Mouse (Mus musculus) kidney, adult 2 months (tissue): ENCODE results near the gene Lrrc15. TPM values are rescaled to one million over a fixed set of nuclear protein-coding genes. Genes with fewer than 3 reads are reported as not detected.

Source experiments
- DNase-seq: peaks from one replicate; pipeline ENCODE4 v3.0.0; 2021
- H3K27ac ChIP-seq: fragments of 200-500 bp; 2 replicates; pipeline ENCODE4 v1.5.1; 2012; ENCODE audit warnings: low read depth, low read length, control low read depth, inconsistent platforms; ENCODE audit not compliant: insufficient read depth
- H3K27me3 ChIP-seq: fragments of 200-500 bp; replicated peaks from 2 replicates; pipeline ENCODE4 v1.6.1; 2012; ENCODE audit warnings: mild to moderate bottlenecking, moderate library complexity, low read length, inconsistent platforms; ENCODE audit not compliant: control insufficient read depth, insufficient read depth
- H3K36me3 ChIP-seq: fragments of 200-500 bp; 2 replicates; pipeline ENCODE4 v1.6.1; 2012; ENCODE audit warnings: mild to moderate bottlenecking, moderate library complexity, low read length, inconsistent platforms; ENCODE audit not compliant: control insufficient read depth, insufficient read depth
- H3K4me1 ChIP-seq: fragments of 200-500 bp; 2 replicates; pipeline ENCODE4 v1.6.1; 2011; ENCODE audit warnings: low read length; ENCODE audit not compliant: control insufficient read depth, insufficient read depth
- H3K4me3 ChIP-seq: fragments of 200-500 bp; 2 replicates; pipeline ENCODE4 v1.5.1; 2011; ENCODE audit warnings: mild to moderate bottlenecking, low read depth, low read length, control low read depth; ENCODE audit not compliant: insufficient read depth
- CTCF ChIP-seq: fragments of 200-500 bp; conservative IDR thresholded peaks from 2 replicates; pipeline ENCODE4 v1.5.1; 2011; ENCODE audit warnings: low read depth, mild to moderate bottlenecking, control low read depth, low read length, moderate library complexity, mixed read lengths; ENCODE audit not compliant: insufficient read depth, insufficient read length
- POLR2A ChIP-seq: fragments of 200-500 bp; IDR thresholded peaks from one replicate; pipeline ENCODE4 v1.6.1; 2011; ENCODE audit warnings: low read depth, low read length, control low read depth
- WGBS: fragments of 180-500 bp; shearing (Covaris S2); methylation state at CpG from one replicate; pipeline ENCODE4 v1.1.7; 2018; 5-methylcytosine and 5-hydroxymethylcytosine counted together
- polyA plus RNA-seq: library from polyadenylated mRNA; depleted of rRNA; stranded (reverse); fragments of >200 nt; gene quantifications from 2 replicates; pipeline ENCODE4 v1.2.3, GENCODE M21; 2012

The Lrrc15 gene
- polyA plus RNA-seq, 1 experiment: not detected

- peak overlapping the region; percentile 39 for H3K4me3 ChIP-seq
- H3K36me3 ChIP-seq: no peaks in the 10 kb centered on the region
- no peak overlapping the region for H3K27ac ChIP-seq
- no peaks in the 10 kb centered on the region for H3K27me3 ChIP-seq
- TF ChIP-seq CTCF (no peak), POLR2A (no peak)
- 22% methylated on average over 29 of the region's 29 CpGs for WGBS
- no peak for DNase-seq
- peaks cover 3% of the 10 kb centered on the region; the same call in 1 of the 2 replicates for H3K4me1 ChIP-seq
Observed at GRCm38 (mm10) chr16:30307961-30308615, 25.0 kb upstream of the Lrrc15 start.

- WGBS: 70% methylated on average over 12 of the region's 12 CpGs
- Histone ChIP-seq H3K27me3 (no peaks in the 10 kb centered on the region), H3K4me1 (peaks cover 3% of the 10 kb centered on the region; the same call in 1 of the 2 replicates), H3K36me3 (no peaks in the 10 kb centered on the region), H3K27ac (no peak overlapping the region), H3K4me3 (no peak overlapping the region)
- TF ChIP-seq CTCF (no peak), POLR2A (no peak)
- no peak for DNase-seq
Observed at GRCm38 (mm10) chr16:30307306-30307705, 24.2 kb upstream of the Lrrc15 start.

- Histone ChIP-seq H3K27ac (no peak overlapping the region), H3K4me1 (peaks cover 3% of the 10 kb centered on the region; the same call in 1 of the 2 replicates), H3K4me3 (no peak overlapping the region), H3K27me3 (no peaks in the 10 kb centered on the region), H3K36me3 (no peaks in the 10 kb centered on the region)
- no peak for DNase-seq
- no peak for TF ChIP-seq POLR2A
- no peak for TF ChIP-seq CTCF
- 91% methylated on average over 4 of the region's 4 CpGs for WGBS
Observed at GRCm38 (mm10) chr16:30306102-30306501, 23.0 kb upstream of the Lrrc15 start.

- no peak for TF ChIP-seq POLR2A
- TF ChIP-seq CTCF: no peak
Observed at GRCm38 (mm10) chr16:30304236-30304635, 21.2 kb upstream of the Lrrc15 start.

GRCm38 (mm10) chr16:30303411-30303810 lies 20.4 kb upstream of the Lrrc15 start:
- DNase-seq: no peak
- H3K36me3 ChIP-seq: no peaks in the 10 kb centered on the region
- no peak for TF ChIP-seq CTCF
- TF ChIP-seq POLR2A: no peak
- H3K27me3 ChIP-seq: no peaks in the 10 kb centered on the region
- 64% methylated on average over 2 of the region's 2 CpGs for WGBS
- H3K4me3 ChIP-seq: no peak overlapping the region
- H3K4me1 ChIP-seq: no peaks in the 10 kb centered on the region
- no peak overlapping the region for H3K27ac ChIP-seq

More at GRCm38 (mm10) chr16:30304236-30304635, 21.2 kb upstream of the Lrrc15 start:
- Histone ChIP-seq H3K4me1 (no peaks in the 10 kb centered on the region), H3K27me3 (no peaks in the 10 kb centered on the region), H3K4me3 (no peak overlapping the region), H3K27ac (no peak overlapping the region), H3K36me3 (no peaks in the 10 kb centered on the region)
- DNase-seq: no peak
- 31% methylated on average over 5 of the region's 5 CpGs for WGBS

GRCm38 (mm10) chr16:30302686-30303085 lies 19.6 kb upstream of the Lrrc15 start:
- Histone ChIP-seq H3K27ac (no peak overlapping the region), H3K36me3 (no peaks in the 10 kb centered on the region), H3K4me1 (no peaks in the 10 kb centered on the region), H3K4me3 (no peak overlapping the region), H3K27me3 (no peaks in the 10 kb centered on the region)
- no peak for DNase-seq
- TF ChIP-seq POLR2A (no peak), CTCF (no peak)
- WGBS: 89% methylated on average over 6 of the region's 6 CpGs

- TF ChIP-seq CTCF: no peak
- no peak for TF ChIP-seq POLR2A
- 57% methylated on average over 10 of the region's 10 CpGs for WGBS
- Histone ChIP-seq H3K27me3 (no peaks in the 10 kb centered on the region), H3K27ac (no peak overlapping the region), H3K4me1 (no peaks in the 10 kb centered on the region), H3K4me3 (no peak overlapping the region), H3K36me3 (no peaks in the 10 kb centered on the region)
- DNase-seq: no peak
Observed at GRCm38 (mm10) chr16:30299711-30300277, 16.7 kb upstream of the Lrrc15 start.

GRCm38 (mm10) chr16:30297450-30297849 lies 14.4 kb upstream of the Lrrc15 start:
- no peaks in the 10 kb centered on the region for H3K36me3 ChIP-seq
- no peak for TF ChIP-seq CTCF
- TF ChIP-seq POLR2A: no peak
- 72% methylated on average over 7 of the region's 7 CpGs for WGBS
- no peak overlapping the region for H3K4me3 ChIP-seq
- H3K27ac ChIP-seq: no peak overlapping the region
- H3K27me3 ChIP-seq: no peaks in the 10 kb centered on the region
- H3K4me1 ChIP-seq: no peaks in the 10 kb centered on the region
- DNase-seq: no peak
